Mouse (Mus musculus) lung, postnatal 36 days (tissue): ENCODE results near the gene Impg1.

Experiments
- DNase-seq: peaks from one replicate; pipeline ENCODE4 v3.0.0; 2022; ENCODE audit warnings: mixed read lengths

Impg1 gene

GRCm38 (mm10) chr9:80465381-80465780 is at the start of gene Impg1:
Gene Impg1, minus strand, starts transcription at chr9:80465481.
- no peak for DNase-seq

GRCm38 (mm10) chr9:80509464-80510153 is 44.3 kb upstream of the Impg1 start:
- DNase-seq: no peak

GRCm38 (mm10) chr9:80504496-80505012 is 39.3 kb upstream of the Impg1 start:
- DNase-seq: no peak

GRCm38 (mm10) chr9:80491591-80491990 is 26.3 kb upstream of the Impg1 start:
- no peak for DNase-seq

GRCm38 (mm10) chr9:80460420-80460819 is 4.9 kb downstream of the Impg1 start:
- DNase-seq: no peak

GRCm38 (mm10) chr9:80450467-80451261 is 14.6 kb downstream of the Impg1 start:
- DNase-seq: no peak

GRCm38 (mm10) chr9:80441096-80441710 is 24.1 kb downstream of the Impg1 start:
- no peak for DNase-seq

GRCm38 (mm10) chr9:80391404-80391803 is 73.9 kb downstream of the Impg1 start:
- no peak for DNase-seq

GRCm38 (mm10) chr9:80391002-80391401 is 74.3 kb downstream of the Impg1 start:
- DNase-seq: no peak

- no peak for DNase-seq
Observed at GRCm38 (mm10) chr9:80387890-80388289, 77.4 kb downstream of the Impg1 start.

GRCm38 (mm10) chr9:80386492-80386891 is 78.8 kb downstream of the Impg1 start:
- DNase-seq: no peak

- peak; percentile 54 for DNase-seq
Observed at GRCm38 (mm10) chr9:80386000-80386399, 79.3 kb downstream of the Impg1 start.

- DNase-seq: no peak
Observed at GRCm38 (mm10) chr9:80382711-80383110, 82.6 kb downstream of the Impg1 start.

GRCm38 (mm10) chr9:80380078-80380645 is 85.1 kb downstream of the Impg1 start:
- DNase-seq: no peak

GRCm38 (mm10) chr9:80374100-80374499 is 91.2 kb downstream of the Impg1 start:
- no peak for DNase-seq

- DNase-seq: no peak
Observed at GRCm38 (mm10) chr9:80373304-80373739, 92.0 kb downstream of the Impg1 start.

- no peak for DNase-seq
Observed at GRCm38 (mm10) chr9:80368636-80369035, 96.6 kb downstream of the Impg1 start.

GRCm38 (mm10) chr9:80367520-80368204 is 97.6 kb downstream of the Impg1 start:
- no peak for DNase-seq

GRCm38 (mm10) chr9:80360063-80360462 is 105.2 kb downstream of the Impg1 start:
- DNase-seq: no peak

- no peak for DNase-seq
Observed at GRCm38 (mm10) chr9:80351678-80352331, 113.5 kb downstream of the Impg1 start.

- DNase-seq: no peak
Observed at GRCm38 (mm10) chr9:80351295-80351677, 114.0 kb downstream of the Impg1 start.

GRCm38 (mm10) chr9:80344451-80345000 is 120.8 kb downstream of the Impg1 start:
- no peak for DNase-seq
